Mouse (Mus musculus) testis, adult 2 months (tissue): ENCODE measurements around the gene Ttc12.

Experiments used
- CTCF ChIP-seq: fragments of 200-500 bp; IDR thresholded peaks from 2 replicates; pipeline ENCODE4 v1.5.1; 2012; ENCODE audit warnings: low read depth, mild to moderate bottlenecking, inconsistent platforms, low read length, moderate library complexity; ENCODE audit not compliant: control insufficient read depth, insufficient read depth, insufficient replicate concordance
- POLR2A ChIP-seq: fragments of 200-500 bp; IDR thresholded peaks from 2 replicates; pipeline ENCODE4 v1.6.1; 2012; ENCODE audit warnings: low read depth, mild to moderate bottlenecking, inconsistent platforms, low read length, moderate library complexity; ENCODE audit not compliant: control insufficient read depth

DNA sequence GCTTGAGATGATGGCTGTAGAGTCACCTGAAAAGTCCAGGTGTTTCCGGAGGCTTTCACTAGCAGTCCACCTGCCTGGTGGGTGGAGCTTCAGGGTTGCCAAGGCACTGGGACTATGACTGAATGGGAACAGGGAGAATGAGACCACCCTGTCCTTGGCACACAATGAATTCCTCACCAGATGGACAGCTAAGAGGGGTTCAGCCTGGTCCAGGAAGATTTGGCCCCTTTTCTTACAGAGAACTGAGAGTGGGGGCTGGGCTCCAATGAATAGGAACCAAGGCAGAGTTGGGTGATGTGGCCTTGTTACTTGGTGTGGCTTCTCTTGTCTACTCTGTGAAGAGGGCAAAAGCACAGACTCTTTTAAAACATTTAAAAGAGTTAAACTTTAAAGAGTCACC, 33.6 kb downstream of the Ttc12 start:
- TF ChIP-seq CTCF: no peak
- TF ChIP-seq POLR2A: no peak
